ENCODE assay signal across 8 mouse cellular contexts in genomic region chr2:22634766-22635165, GRCm38 (mm10). TPM values are rescaled to one million over a fixed set of nuclear protein-coding genes. Genes with fewer than 3 reads are reported as not detected.
DNase-seq lines count a peak whose midpoint lies in the region; ATAC-seq and TF ChIP-seq lines count a peak whose summit lies in the region.

No protein-coding gene starts in this region.

- H3K4me1 ChIP-seq in forebrain, embryonic 11.5 days (replicated peaks; ENCODE audit: control insufficient read depth, insufficient read depth, low read length): no peaks in the 10 kb centered on the region
- H3K4me1 ChIP-seq in forebrain, embryonic 14.5 days (ENCODE audit: control insufficient read depth, insufficient read depth, low read length): no peaks in the 10 kb centered on the region
- H3K4me1 ChIP-seq in stomach, postnatal 0 days (replicated peaks; ENCODE audit: control insufficient read depth, insufficient read depth): no peaks in the 10 kb centered on the region
- no peaks in the 10 kb centered on the region for H3K4me1 ChIP-seq in midbrain, embryonic 11.5 days (ENCODE audit: control insufficient read depth, insufficient read depth, low read length)

- no peak overlapping the region for H3K9ac ChIP-seq in forebrain, embryonic 11.5 days (ENCODE audit: low read length)
- no peak overlapping the region for H3K9ac ChIP-seq in forebrain, embryonic 14.5 days (ENCODE audit: low read length)
- H3K9ac ChIP-seq in stomach, postnatal 0 days (ENCODE audit: low read length): no peak overlapping the region
- no peak overlapping the region for H3K9ac ChIP-seq in midbrain, embryonic 11.5 days (ENCODE audit: low read length)

- intact Hi-C loops in left cerebral cortex, postnatal 36 days (cut with DNase I): no loop called here

- no peaks in the 10 kb centered on the region for H3K27me3 ChIP-seq in forebrain, embryonic 11.5 days (ENCODE audit: control insufficient read depth, insufficient read depth, low read length)
- H3K27me3 ChIP-seq in forebrain, embryonic 14.5 days (replicated peaks; ENCODE audit: control insufficient read depth, insufficient read depth, low read length): no peaks in the 10 kb centered on the region
- H3K27me3 ChIP-seq in stomach, postnatal 0 days (ENCODE audit: control insufficient read depth, insufficient read depth, low read length): no peaks in the 10 kb centered on the region
- no peaks in the 10 kb centered on the region for H3K27me3 ChIP-seq in midbrain, embryonic 11.5 days (ENCODE audit: control insufficient read depth, insufficient read depth, low read length)

- no peak overlapping the region for H3K4me3 ChIP-seq in forebrain, embryonic 11.5 days (ENCODE audit: low read depth, low read length)
- H3K4me3 ChIP-seq in forebrain, embryonic 14.5 days (ENCODE audit: low read depth, low read length): no peak overlapping the region
- no peak overlapping the region for H3K4me3 ChIP-seq in stomach, postnatal 0 days (ENCODE audit: low read depth, low read length)
- no peak overlapping the region for H3K4me3 ChIP-seq in midbrain, embryonic 11.5 days (ENCODE audit: low read depth, low read length)

- TF ChIP-seq CTCF in stomach, postnatal 0 days (IDR thresholded peaks at IDR 0.05; ENCODE audit: low read depth): peak; percentile 72

- no peak for ATAC-seq in forebrain, embryonic 11.5 days (replicated peaks; ENCODE audit: low FRiP score)
- ATAC-seq in forebrain, embryonic 14.5 days: no peak
- no peak for ATAC-seq in stomach, postnatal 0 days (ENCODE audit: low FRiP score, low TSS enrichment)
- ATAC-seq in midbrain, embryonic 11.5 days (ENCODE audit: low FRiP score): no peak

- TF ChIP-seq EP300 in stomach, postnatal 0 days (optimal IDR thresholded peaks at IDR 0.05): no peak

- no peaks in the 10 kb centered on the region for H3K36me3 ChIP-seq in forebrain, embryonic 11.5 days (ENCODE audit: control insufficient read depth, insufficient read depth, low read length)
- peaks cover 35% of the 10 kb centered on the region for H3K36me3 ChIP-seq in forebrain, embryonic 14.5 days (ENCODE audit: control insufficient read depth, insufficient read depth, low read length)
- H3K36me3 ChIP-seq in stomach, postnatal 0 days (ENCODE audit: control insufficient read depth, insufficient read depth, low read length): no peaks in the 10 kb centered on the region
- H3K36me3 ChIP-seq in midbrain, embryonic 11.5 days (ENCODE audit: control insufficient read depth, insufficient read depth, low read length): no peaks in the 10 kb centered on the region

- H3K27ac ChIP-seq in forebrain, embryonic 11.5 days (ENCODE audit: low read depth, low read length): no peak overlapping the region
- no peak overlapping the region for H3K27ac ChIP-seq in forebrain, embryonic 14.5 days (ENCODE audit: low read depth, low read length)
- H3K27ac ChIP-seq in stomach, postnatal 0 days (replicated peaks): no peak overlapping the region
- H3K27ac ChIP-seq in midbrain, embryonic 11.5 days (ENCODE audit: low read depth, low read length): no peak overlapping the region

- H3K4me2 ChIP-seq in forebrain, embryonic 11.5 days (ENCODE audit: low read depth, low read length, severe bottlenecking): no peak overlapping the region
- no peak overlapping the region for H3K4me2 ChIP-seq in forebrain, embryonic 14.5 days (ENCODE audit: low read length)
- H3K4me2 ChIP-seq in stomach, postnatal 0 days (replicated peaks; ENCODE audit: low read depth): no peak overlapping the region
- H3K4me2 ChIP-seq in midbrain, embryonic 11.5 days: no peak overlapping the region

- DNase-seq in forebrain, embryonic 11.5 days (ENCODE audit: low spot score): peak; percentile 62
- no peak for DNase-seq in forebrain, embryonic 14.5 days (ENCODE audit: low spot score)
- peak; percentile 40 for DNase-seq in right cerebral cortex, postnatal 4 days
- no peak for DNase-seq in right cerebral cortex, postnatal 25 days
- DNase-seq in embryo, embryonic 11 days: peak; percentile 52
- peak; percentile 41 for DNase-seq in stomach, postnatal 0 days (ENCODE audit: low spot score)
- no peak for DNase-seq in left cerebral cortex, postnatal 36 days (ENCODE audit: low spot score in 2 of 2)
- no peak for DNase-seq in midbrain, embryonic 11.5 days (ENCODE audit: low spot score, missing footprints)

- 40% methylated on average over 8 of the region's 8 CpGs for WGBS in forebrain, embryonic 11.5 days
- 49% methylated on average over 8 of the region's 8 CpGs for WGBS in forebrain, embryonic 14.5 days
- 38% methylated on average over 8 of the region's 8 CpGs for WGBS in stomach, postnatal 0 days
- WGBS in midbrain, embryonic 11.5 days: 38% methylated on average over 8 of the region's 8 CpGs

- H3K9me3 ChIP-seq in forebrain, embryonic 11.5 days (ENCODE audit: control insufficient read depth, low read length): no peaks in the 10 kb centered on the region
- no peaks in the 10 kb centered on the region for H3K9me3 ChIP-seq in forebrain, embryonic 14.5 days (replicated peaks; ENCODE audit: control insufficient read depth, low read length)
- H3K9me3 ChIP-seq in stomach, postnatal 0 days (ENCODE audit: control insufficient read depth, low read length): no peaks in the 10 kb centered on the region
- no peaks in the 10 kb centered on the region for H3K9me3 ChIP-seq in midbrain, embryonic 11.5 days (ENCODE audit: control insufficient read depth, low read length)

RNA-seq across cellular contexts. Expression of gene Gad2, which starts 12.8 kb away (rescaled TPM):
- polyA plus RNA-seq in forebrain, embryonic 11.5 days (2014; fragmentation: Nextera tagmentation; extraction: Ambion mirVana): 29.6 and 29.9 TPM in 2 replicates
- polyA plus RNA-seq in forebrain, embryonic 14.5 days (2014; fragmentation: Nextera tagmentation; extraction: Ambion mirVana): 38.7 and 43.1 TPM in 2 replicates
- 0.05 and 0.07 TPM in 2 replicates for polyA plus RNA-seq in stomach, postnatal 0 days (2015; fragmentation: Nextera tagmentation; extraction: Ambion mirVana)
- 100 to 1,000 TPM in 1 of 2 experiments, 10 to 100 TPM in 1; 88.2 to 126 TPM for total RNA-seq in left cerebral cortex, postnatal 36 days (2021)
- polyA plus RNA-seq in midbrain, embryonic 11.5 days (2014; fragmentation: Nextera tagmentation; extraction: Ambion mirVana): 15.1 and 24.0 TPM in 2 replicates

Comparison
In these comparisons a context has a peak if more than half of its experiments do, and no peak if none do; other contexts are left out.
1. DNase-seq: peak in forebrain, embryonic 11.5 days (single experiment), right cerebral cortex, postnatal 4 days (single experiment), embryo, embryonic 11 days (single experiment) and stomach, postnatal 0 days (single experiment); none in forebrain, embryonic 14.5 days (single experiment), right cerebral cortex, postnatal 25 days (single experiment), left cerebral cortex, postnatal 36 days (0 of 2) and midbrain, embryonic 11.5 days (single experiment).
2. RNA of gene Gad2, which starts 12.8 kb away (polyA plus RNA-seq): 38.7 to 43.1 TPM in forebrain, embryonic 14.5 days, 29.6 to 29.9 TPM in forebrain, embryonic 11.5 days and 15.1 to 24.0 TPM in midbrain, embryonic 11.5 days; 0.05 to 0.07 TPM in stomach, postnatal 0 days; every median in the first group is over 10 times any median in the second.